Mouse (Mus musculus) hindbrain, postnatal 0 days (tissue): ENCODE measurements around the gene Zdhhc24. TPM values are rescaled to one million over a fixed set of nuclear protein-coding genes. Genes with fewer than 3 reads are reported as not detected.
A peak's percentile ranks its signal among the peaks of the same experiment; 100 is the strongest.

Source experiments
- ATAC-seq: fragments of 200-750 bp; cut with Nextera tagmentation; 2 replicates; pipeline ENCODE4 v1.8.0; 2017; ENCODE audit warnings: mild to moderate bottlenecking, moderate TSS enrichment, moderate library complexity
- DNase-seq: peaks from one replicate; pipeline ENCODE4 v3.0.0-alpha.2; 2015; ENCODE audit warnings: low spot score
- H3K27ac ChIP-seq: fragments of 300-500 bp; sonication (generic); 2 replicates; pipeline ENCODE4 v1.5.1; 2014; ENCODE audit warnings: mild to moderate bottlenecking
- H3K27me3 ChIP-seq: fragments of 300-500 bp; sonication (generic); 2 replicates; pipeline ENCODE4 v1.6.1; 2014; ENCODE audit warnings: low read length, mixed read lengths; ENCODE audit not compliant: insufficient read depth
- H3K36me3 ChIP-seq: fragments of 300-500 bp; sonication (generic); 2 replicates; pipeline ENCODE4 v1.6.1; 2014; ENCODE audit warnings: low read length, mixed read lengths; ENCODE audit not compliant: insufficient read depth
- H3K4me1 ChIP-seq: fragments of 300-500 bp; sonication (generic); 2 replicates; pipeline ENCODE4 v1.6.1; 2014; ENCODE audit warnings: antibody characterized with exemption, low read length, mixed read lengths; ENCODE audit not compliant: insufficient read depth
- H3K4me2 ChIP-seq: fragments of 300-500 bp; sonication (generic); 2 replicates; pipeline ENCODE4 v1.6.1; 2014; ENCODE audit warnings: low read depth, mild to moderate bottlenecking, low read length, moderate library complexity, mixed read lengths
- H3K4me3 ChIP-seq: fragments of 300-500 bp; sonication (generic); 2 replicates; pipeline ENCODE4 v1.5.1; 2014; ENCODE audit warnings: low read length
- H3K9ac ChIP-seq: fragments of 300-500 bp; sonication (generic); replicated peaks from 2 replicates; pipeline ENCODE4 v1.6.1; 2014; ENCODE audit warnings: mild to moderate bottlenecking, low read length, moderate library complexity, mixed read lengths
- H3K9me3 ChIP-seq: fragments of 300-500 bp; sonication (generic); 2 replicates; pipeline ENCODE4 v1.6.1; 2016; ENCODE audit warnings: low read length, mixed read lengths
- CTCF ChIP-seq: IDR thresholded peaks from 2 replicates; pipeline ENCODE4 v1.5.1; 2016; ENCODE audit warnings: antibody characterized with exemption, control low read depth, low read depth
- WGBS: fragments of 180-500 bp; shearing (Covaris S2); extraction: QIAGEN DNeasy Blood & Tissue Kit; methylation state at CpG from one replicate; pipeline ENCODE4 v1.1.7; 2014; 5-methylcytosine and 5-hydroxymethylcytosine counted together
- polyA plus RNA-seq: library from polyadenylated mRNA; unstranded; fragments of >200 nt; fragmentation: Nextera tagmentation; extraction: Ambion mirVana; gene quantifications from 2 replicates; pipeline ENCODE4 v1.2.1, GENCODE M21; 2015
- total RNA-seq: library from RNA; depleted of rRNA; stranded (reverse); fragments of >200 nt; gene quantifications from 2 replicates; pipeline ENCODE4 v1.2.3, GENCODE M21; 2014

The Zdhhc24 gene
- total and polyA plus RNA-seq, 2 experiments from 2014 or later, result 17.4 to 30.7 TPM

- under 1% methylated on average over 25 of the region's 25 CpGs for WGBS
Observed at GRCm38 (mm10) chr19:4839149-4839548, 39.3 kb upstream of the Zdhhc24 start, which contains the start of the genes Ccs and Ccdc87. Gene Ccs, minus strand, starts transcription at chr19:4839332. Gene Ccdc87, plus strand, starts transcription at chr19:4839366.

GRCm38 (mm10) chr19:4840848-4841247 lies 37.6 kb upstream of the Zdhhc24 start:
- peaks cover 6% of the 10 kb centered on the region; the same call in 1 of the 2 replicates for H3K4me1 ChIP-seq
- H3K36me3 ChIP-seq, result no peaks in the 10 kb centered on the region
- no peaks in the 10 kb centered on the region for H3K9me3 ChIP-seq
- 86% methylated on average over 9 of the region's 9 CpGs for WGBS
- no peak overlapping the region for H3K27ac ChIP-seq
- peaks cover 13% of the 10 kb centered on the region; the same call in 1 of the 2 replicates for H3K27me3 ChIP-seq
- H3K4me3 ChIP-seq, result no peak overlapping the region
- no peak overlapping the region for H3K9ac ChIP-seq
- no peak overlapping the region for H3K4me2 ChIP-seq
- TF ChIP-seq CTCF, result no peak
- ATAC-seq (no peak), DNase-seq (no peak)

More at GRCm38 (mm10) chr19:4839149-4839548, 39.3 kb upstream of the Zdhhc24 start, which contains the start of the genes Ccs and Ccdc87:
- Histone ChIP-seq H3K9me3 (no peaks in the 10 kb centered on the region), H3K36me3 (no peaks in the 10 kb centered on the region), H3K4me1 (peaks cover 6% of the 10 kb centered on the region; the same call in 1 of the 2 replicates), H3K27ac (peak within 1 kb of the TSS; percentile 37; the same call in 1 of the 2 replicates), H3K4me2 (peak within 1 kb of the TSS; percentile 98), H3K4me3 (peak within 1 kb of the TSS; percentile 67), H3K27me3 (peaks cover 13% of the 10 kb centered on the region; the same call in 1 of the 2 replicates), H3K9ac (peak within 1 kb of the TSS; percentile 59)
- TF ChIP-seq CTCF, result no peak; the same call in none of the 2 replicates
- peak; percentile 98 for ATAC-seq
- peak; percentile 98 for DNase-seq

- TF ChIP-seq CTCF, result no peak
- Histone ChIP-seq H3K9ac (no peak overlapping the region), H3K4me2 (no peak overlapping the region), H3K4me3 (no peak overlapping the region), H3K9me3 (no peaks in the 10 kb centered on the region), H3K4me1 (peaks cover 6% of the 10 kb centered on the region; the same call in 1 of the 2 replicates), H3K27ac (no peak overlapping the region), H3K36me3 (no peaks in the 10 kb centered on the region), H3K27me3 (peaks cover 13% of the 10 kb centered on the region; the same call in 1 of the 2 replicates)
- ATAC-seq, result no peak
- WGBS, result 65% methylated on average over 2 of the region's 2 CpGs
- DNase-seq, result no peak
Observed at GRCm38 (mm10) chr19:4842611-4843010, 35.9 kb upstream of the Zdhhc24 start.

- H3K4me1 ChIP-seq, result no peaks in the 10 kb centered on the region
- ATAC-seq (no peak), DNase-seq (no peak)
- no peak for TF ChIP-seq CTCF
- H3K36me3 ChIP-seq, result no peaks in the 10 kb centered on the region
- no peak overlapping the region for H3K4me3 ChIP-seq
- H3K27me3 ChIP-seq, result 0 out of 2 replicates have a peak, but pooled peaks cover 5% of the 10 kb centered on the region
- 71% methylated on average over 2 of the region's 2 CpGs for WGBS
- no peak overlapping the region for H3K27ac ChIP-seq
- H3K9ac ChIP-seq, result no peak overlapping the region
- H3K4me2 ChIP-seq, result no peak overlapping the region
- H3K9me3 ChIP-seq, result no peaks in the 10 kb centered on the region
Observed at GRCm38 (mm10) chr19:4845846-4846245, 32.6 kb upstream of the Zdhhc24 start.

DNA sequence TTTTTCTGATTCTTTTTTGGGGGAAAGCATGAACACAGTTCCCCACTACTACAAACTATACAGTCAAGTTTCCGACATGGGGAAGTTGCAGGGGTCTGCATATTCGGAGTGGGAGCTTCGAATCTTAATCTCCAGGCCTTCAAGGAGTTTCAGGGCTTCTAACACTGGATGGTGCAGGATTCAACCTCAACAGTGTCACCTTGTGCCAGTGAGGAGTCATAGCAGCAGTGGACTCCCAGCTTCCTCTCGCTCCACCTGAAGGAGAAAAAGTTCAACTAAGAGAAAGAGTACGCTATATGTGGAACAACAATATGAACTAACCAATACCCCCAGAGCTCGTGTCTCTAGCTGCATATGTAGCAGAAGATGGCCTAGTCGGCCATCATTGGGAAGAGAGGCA lies 31.0 kb upstream of the Zdhhc24 start:
- Histone ChIP-seq H3K9me3 (no peaks in the 10 kb centered on the region), H3K4me3 (no peak overlapping the region), H3K4me2 (no peak overlapping the region), H3K9ac (no peak overlapping the region), H3K27me3 (no peaks in the 10 kb centered on the region), H3K27ac (no peak overlapping the region), H3K36me3 (no peaks in the 10 kb centered on the region), H3K4me1 (no peaks in the 10 kb centered on the region)
- WGBS, result 37% methylated on average over 7 of the region's 7 CpGs
- ATAC-seq (no peak), DNase-seq (peak; percentile 62)
- TF ChIP-seq CTCF, result peak; percentile 73

GRCm38 (mm10) chr19:4849800-4850199 lies 28.7 kb upstream of the Zdhhc24 start:
- no peak for TF ChIP-seq CTCF
- Histone ChIP-seq H3K9ac (no peak overlapping the region), H3K27me3 (no peaks in the 10 kb centered on the region), H3K9me3 (no peaks in the 10 kb centered on the region), H3K4me3 (no peak overlapping the region), H3K4me1 (no peaks in the 10 kb centered on the region), H3K4me2 (no peak overlapping the region), H3K36me3 (no peaks in the 10 kb centered on the region), H3K27ac (no peak overlapping the region)
- 47% methylated on average over 4 of the region's 4 CpGs for WGBS
- ATAC-seq (no peak), DNase-seq (no peak)

GRCm38 (mm10) chr19:4850281-4850680 lies 28.2 kb upstream of the Zdhhc24 start:
- Histone ChIP-seq H3K27ac (no peak overlapping the region), H3K27me3 (no peaks in the 10 kb centered on the region), H3K4me1 (no peaks in the 10 kb centered on the region), H3K9me3 (no peaks in the 10 kb centered on the region), H3K4me2 (no peak overlapping the region), H3K4me3 (no peak overlapping the region), H3K36me3 (no peaks in the 10 kb centered on the region), H3K9ac (no peak overlapping the region)
- 38% methylated on average over 5 of the region's 5 CpGs for WGBS
- ATAC-seq, result no peak
- no peak for DNase-seq
- TF ChIP-seq CTCF, result no peak
